Mouse (Mus musculus) heart, adult 18-20 months (tissue): ENCODE data around the gene Polr3e. TPM values are rescaled to one million over a fixed set of nuclear protein-coding genes. Genes with fewer than 3 reads are reported as not detected.

ENCODE experiments used
- DNase-seq, 2 experiments: peaks; one replicate each; pipeline ENCODE4 v3.0.0; 2021 to 2022; ENCODE audit warnings: mixed read lengths in 1 of 2
- long read RNA-seq, 2 experiments: library from polyadenylated mRNA; stranded (forward); transcript quantifications; one replicate each; pipeline ENCODE4 v2.0.0; 2021
- total RNA-seq, 2 experiments: library from RNA; stranded (reverse); gene quantifications; 2 replicates each; pipeline ENCODE4 v1.2.3; 2021

Gene Polr3e
- 1 to 10 TPM; 8.8 to 9.2 TPM for total RNA-seq
- long read RNA-seq, experiment 1, full-length matches to known transcripts: 2 of 10 reads
- long read RNA-seq, experiment 1, partial matches to known transcripts: 4 of 10 reads
- long read RNA-seq, experiment 1, other reads (novel, unspliced or antisense): 4 of 10 reads
- long read RNA-seq, experiment 2, full-length matches to known transcripts: 1 of 2 reads
- long read RNA-seq, experiment 2, partial matches to known transcripts: 0 of 2 reads
- long read RNA-seq, experiment 2, other reads (novel, unspliced or antisense): 1 of 2 reads

GRCm38 (mm10) chr7:120917592-120918461, at the start of gene Polr3e:
Polr3e (plus strand) TSS chr7:120917744.
- DNase-seq: peak; percentile 99 to 100

- DNase-seq: no peak
These were observed 47.7 kb upstream of the Polr3e start for GRCm38 (mm10) chr7:120869883-120870282.

GRCm38 (mm10) chr7:120870431-120871008, 47.0 kb upstream of the Polr3e start:
- no peak for DNase-seq

- DNase-seq: peak; percentile 38 to 60
These were observed 44.5 kb upstream of the Polr3e start for GRCm38 (mm10) chr7:120873083-120873482.

- no peak for DNase-seq
These were observed 43.5 kb upstream of the Polr3e start for GRCm38 (mm10) chr7:120874021-120874420.

- no peak for DNase-seq
These were observed 42.6 kb upstream of the Polr3e start for GRCm38 (mm10) chr7:120874764-120875539.

GRCm38 (mm10) chr7:120875540-120876388, 41.8 kb upstream of the Polr3e start:
- DNase-seq: no peak

- no peak for DNase-seq
These were observed 39.3 kb upstream of the Polr3e start for GRCm38 (mm10) chr7:120878271-120878670.

- DNase-seq: no peak
These were observed 37.6 kb upstream of the Polr3e start for GRCm38 (mm10) chr7:120879972-120880371.

- no peak for DNase-seq
These were observed 36.8 kb upstream of the Polr3e start for GRCm38 (mm10) chr7:120880770-120881169.

GRCm38 (mm10) chr7:120881451-120881850, 36.1 kb upstream of the Polr3e start:
- no peak for DNase-seq

- no peak for DNase-seq
These were observed 34.9 kb upstream of the Polr3e start for GRCm38 (mm10) chr7:120882674-120883073.

- DNase-seq: no peak
These were observed 33.8 kb upstream of the Polr3e start for GRCm38 (mm10) chr7:120883523-120884290.

GRCm38 (mm10) chr7:120884746-120885145, 32.8 kb upstream of the Polr3e start:
- DNase-seq: no peak

GRCm38 (mm10) chr7:120893123-120893522, 24.4 kb upstream of the Polr3e start:
- DNase-seq: no peak

GRCm38 (mm10) chr7:120897054-120897453, 20.5 kb upstream of the Polr3e start:
- peak in 1 of 2 experiments; percentile 38 for DNase-seq

GRCm38 (mm10) chr7:120897711-120898335, 19.7 kb upstream of the Polr3e start:
- no peak for DNase-seq

- no peak for DNase-seq
These were observed 17.4 kb upstream of the Polr3e start for GRCm38 (mm10) chr7:120900191-120900590.

GRCm38 (mm10) chr7:120901701-120902100, 15.8 kb upstream of the Polr3e start:
- no peak for DNase-seq

- no peak for DNase-seq
These were observed 14.6 kb upstream of the Polr3e start for GRCm38 (mm10) chr7:120902931-120903330.
